Mouse (Mus musculus): Measurements from ENCODE around the gene Fhdc1.

Gene Fhdc1

DNA sequence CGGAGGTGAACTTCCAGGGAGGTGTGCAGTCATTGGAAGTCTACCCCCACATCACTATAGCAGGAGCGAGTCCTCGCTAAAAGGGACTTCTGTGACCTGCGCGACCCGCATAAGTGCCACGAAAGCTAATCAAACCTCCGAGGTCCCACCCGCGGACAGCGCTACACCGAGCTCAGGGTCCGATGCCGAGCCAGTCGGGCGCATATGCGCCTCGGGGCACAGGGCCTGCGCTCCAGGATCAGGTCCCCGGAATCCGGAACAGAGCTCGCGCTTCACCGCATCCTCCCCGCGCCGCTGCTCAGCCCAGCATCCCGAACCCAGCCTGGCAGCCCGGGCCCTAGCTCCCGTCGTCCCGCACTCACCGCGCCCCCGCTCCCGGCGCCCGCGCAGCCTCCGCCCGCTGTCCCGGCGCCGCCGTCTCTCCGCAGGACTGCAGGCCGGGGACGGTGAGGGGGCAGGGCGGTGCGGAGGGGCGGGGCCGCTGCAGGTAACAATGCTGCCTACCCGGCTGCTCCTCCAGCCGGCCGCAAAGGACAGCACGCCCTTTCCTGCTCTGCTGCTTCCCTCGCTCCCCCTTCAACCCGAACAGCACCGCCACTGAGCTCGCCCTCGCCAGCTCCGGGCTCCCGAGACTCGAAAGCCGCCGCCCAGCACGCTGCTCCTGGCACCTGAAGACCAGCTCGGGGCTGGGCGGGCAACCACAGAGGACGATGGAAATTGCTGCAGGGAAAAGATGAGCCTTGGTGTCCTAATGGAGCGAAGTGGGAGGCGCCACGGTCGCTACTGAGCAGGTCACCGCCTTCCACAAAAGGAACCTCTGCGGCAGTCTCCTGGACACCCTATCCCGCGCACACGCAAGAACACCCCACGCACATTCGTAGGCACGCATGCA is at the start of gene Fhdc1:
Gene Fhdc1, minus strand, starts transcription at position 424 of the 892 bp plus-strand sequence.
- DNase-seq (ENCODE audit: low read depth), result peak; percentile 69

DNA sequence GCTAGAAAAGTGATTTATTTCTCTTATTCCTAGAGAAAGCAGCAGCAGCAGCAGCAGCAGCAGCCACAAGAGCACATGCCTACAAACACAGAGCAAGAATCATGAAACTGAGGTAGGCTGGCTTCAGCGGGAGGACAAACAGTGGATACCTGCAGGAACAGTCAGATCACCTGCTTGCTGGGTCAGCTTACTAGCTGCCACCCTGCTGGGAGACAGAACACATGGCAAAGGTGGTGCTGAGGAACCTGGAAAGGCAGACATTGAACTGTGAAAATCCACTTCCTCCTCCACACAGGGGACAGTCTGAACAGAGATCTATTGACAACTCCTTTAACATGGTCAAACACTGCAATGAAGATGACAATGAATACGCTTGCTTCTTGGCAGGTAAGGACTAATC is 48.8 kb upstream of the Fhdc1 start:
- DNase-seq (ENCODE audit: low read depth), result no peak

DNA sequence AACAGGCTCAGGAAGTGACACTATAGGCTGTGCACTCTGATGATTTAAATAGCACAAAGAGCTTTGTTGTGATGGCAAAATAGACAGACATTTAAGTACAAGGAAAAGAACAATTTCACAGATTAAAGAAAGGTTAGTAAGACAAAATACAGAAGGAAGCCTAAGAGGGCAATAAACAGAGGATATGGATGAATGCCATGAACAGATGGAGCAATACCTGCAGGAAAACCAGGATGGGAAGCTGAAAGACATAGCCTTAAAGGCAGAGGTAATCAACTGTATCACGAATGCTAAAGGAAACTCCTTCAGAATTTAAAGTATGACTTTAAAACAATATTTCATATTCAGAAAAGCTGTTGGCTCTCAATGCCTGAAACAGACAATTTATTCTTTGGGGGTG is 44.7 kb upstream of the Fhdc1 start:
- DNase-seq (ENCODE audit: low read depth), result no peak

DNA sequence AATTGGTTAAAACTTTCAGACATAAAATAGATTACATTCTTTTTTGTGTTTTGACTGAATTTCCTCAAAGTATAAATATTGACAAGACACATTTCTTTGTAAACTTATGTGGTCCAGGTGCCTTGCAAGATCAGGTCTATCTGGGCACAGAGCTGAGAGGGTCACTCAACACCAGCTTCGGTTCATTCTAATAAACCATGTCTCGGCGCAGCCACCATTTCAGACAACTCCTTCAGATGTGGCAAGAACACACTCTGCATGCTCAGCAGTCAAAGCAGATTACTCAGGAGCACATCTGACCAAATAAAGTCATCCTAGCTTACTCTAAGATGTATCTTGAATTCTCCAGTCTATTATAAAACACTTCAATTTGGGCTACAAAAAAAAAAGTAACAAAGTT is 35.9 kb upstream of the Fhdc1 start:
- DNase-seq (ENCODE audit: low read depth), result no peak

DNA sequence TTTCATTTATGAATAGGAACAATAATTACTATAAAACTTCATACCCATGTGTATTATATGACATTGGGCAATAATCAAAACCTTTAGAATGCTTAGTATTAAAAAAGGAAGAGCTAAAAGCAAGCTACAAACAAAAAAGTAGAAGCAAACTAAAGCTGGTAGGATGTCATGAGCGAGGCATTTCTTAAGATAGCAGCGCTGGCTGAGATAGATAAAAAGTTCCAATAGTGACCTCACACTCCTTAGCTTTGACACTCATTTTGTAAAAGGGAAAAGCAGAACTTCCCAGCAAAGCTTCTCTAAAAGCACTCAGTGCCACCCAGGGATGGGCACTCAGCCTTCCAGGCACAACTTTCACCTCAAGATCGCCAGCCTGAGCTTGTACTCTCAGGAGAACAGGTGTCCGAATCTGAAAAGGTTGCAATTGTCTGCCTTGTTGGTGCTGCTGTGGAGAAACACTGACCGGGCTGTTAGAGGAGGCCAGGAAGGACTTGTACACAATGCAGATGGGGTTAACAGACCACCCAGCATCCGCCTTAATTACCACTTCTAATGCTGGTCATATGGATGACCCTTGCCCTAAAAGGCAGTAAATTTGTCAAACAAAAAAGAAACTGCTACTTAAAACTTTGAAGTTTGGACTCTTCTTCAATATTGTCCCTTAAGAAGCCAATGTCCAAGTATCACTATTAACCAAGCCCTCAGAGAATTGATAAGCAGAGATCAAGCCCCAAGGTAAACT is 32.7 kb upstream of the Fhdc1 start:
- DNase-seq (ENCODE audit: low read depth), result no peak

DNA sequence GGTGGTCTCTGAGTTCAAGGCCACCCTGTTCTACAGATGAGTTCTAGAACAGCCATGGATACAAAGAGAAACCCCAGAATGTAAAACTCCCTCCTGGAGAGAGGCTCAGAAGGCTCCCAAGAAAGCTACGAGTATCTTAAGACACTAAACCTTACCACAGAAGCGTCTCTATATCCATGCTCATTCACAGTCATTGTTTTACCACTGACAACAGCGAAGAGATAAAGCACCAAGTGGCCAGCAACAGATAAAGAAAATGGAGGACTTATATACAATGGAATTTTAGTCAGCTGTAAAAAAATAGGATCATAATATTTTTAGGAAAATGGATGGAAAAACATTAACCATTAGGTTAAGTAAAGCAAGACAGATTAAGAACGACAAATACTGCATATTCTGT is 25.0 kb upstream of the Fhdc1 start:
- DNase-seq (ENCODE audit: low read depth), result no peak

DNA sequence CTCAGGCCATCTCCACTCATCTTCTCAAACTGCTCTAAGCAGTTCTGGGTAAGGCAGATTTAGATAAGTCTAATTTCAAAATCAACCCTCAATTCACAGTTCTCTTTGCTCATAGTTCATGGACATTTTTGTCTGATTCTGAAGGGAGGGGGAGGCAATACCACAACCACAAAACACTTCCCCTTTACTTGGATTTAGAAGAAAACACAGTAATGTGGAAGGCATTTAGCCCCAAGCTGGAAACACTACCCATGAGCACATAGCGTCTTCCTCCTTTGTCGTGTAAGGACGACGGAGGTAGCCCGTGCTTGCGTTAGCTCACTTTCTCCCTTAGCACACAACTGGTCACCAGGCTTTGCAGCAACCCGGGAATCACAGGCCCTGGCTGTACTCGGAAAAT is 24.1 kb upstream of the Fhdc1 start:
- DNase-seq (ENCODE audit: low read depth), result no peak

DNA sequence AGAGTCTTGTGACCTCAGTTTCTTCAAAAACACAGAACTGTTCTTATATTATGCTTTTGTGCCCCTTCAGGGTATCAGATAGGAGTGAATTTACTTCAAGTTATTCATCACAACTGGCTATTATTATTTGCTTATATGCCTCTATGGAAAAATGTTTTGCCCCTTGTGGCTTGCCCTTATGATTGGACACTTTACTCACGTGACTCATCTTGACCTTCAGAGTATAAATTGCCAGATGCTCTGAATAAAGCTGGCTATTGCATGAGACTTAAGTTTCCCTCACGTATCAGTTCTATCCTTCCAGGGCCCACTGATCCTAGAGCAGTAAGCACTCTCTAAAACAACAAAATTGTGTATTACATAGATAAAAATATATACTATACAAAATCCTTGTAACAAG is 21.9 kb upstream of the Fhdc1 start:
- DNase-seq (ENCODE audit: low read depth), result no peak

DNA sequence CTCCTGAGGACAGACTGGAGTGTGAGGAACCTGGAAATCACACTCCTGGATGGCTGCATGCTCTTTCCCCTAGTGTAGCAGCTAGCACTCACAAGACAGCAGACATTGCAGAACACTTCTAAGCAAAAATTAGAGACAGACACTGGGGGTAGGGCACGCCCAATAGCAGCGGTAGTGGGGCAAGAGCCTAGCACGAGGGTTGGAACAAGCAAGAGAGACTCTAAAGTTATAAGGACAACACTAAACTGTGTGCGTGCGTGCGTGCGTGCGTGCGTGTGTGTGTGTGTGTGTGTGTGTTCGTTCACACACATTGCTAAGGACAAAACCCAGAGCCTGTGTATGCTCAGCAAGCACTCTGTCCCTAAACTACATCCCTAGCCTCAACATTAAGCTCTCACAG is 20.3 kb upstream of the Fhdc1 start:
- no peak for DNase-seq (ENCODE audit: low read depth)

DNA sequence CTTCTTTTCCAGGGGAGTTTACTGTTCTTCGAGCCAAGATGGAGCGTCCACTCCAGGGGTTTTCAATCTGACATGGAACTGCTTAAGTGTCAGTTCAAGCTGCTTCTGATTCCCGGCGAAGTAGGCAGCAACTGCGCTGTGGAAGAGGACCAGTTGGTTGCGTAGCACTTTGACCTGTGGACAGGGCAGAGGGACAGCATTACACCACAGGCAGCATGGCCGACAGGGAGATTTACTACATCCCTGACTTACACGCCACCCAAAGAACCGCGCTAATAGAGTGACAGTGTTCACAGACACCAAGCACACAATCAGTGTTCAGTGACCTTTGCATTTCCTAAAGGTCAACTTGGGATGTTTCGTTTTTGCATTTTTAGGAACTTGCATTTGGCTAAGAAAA is 17.5 kb upstream of the Fhdc1 start:
- DNase-seq (ENCODE audit: low read depth), result no peak

DNA sequence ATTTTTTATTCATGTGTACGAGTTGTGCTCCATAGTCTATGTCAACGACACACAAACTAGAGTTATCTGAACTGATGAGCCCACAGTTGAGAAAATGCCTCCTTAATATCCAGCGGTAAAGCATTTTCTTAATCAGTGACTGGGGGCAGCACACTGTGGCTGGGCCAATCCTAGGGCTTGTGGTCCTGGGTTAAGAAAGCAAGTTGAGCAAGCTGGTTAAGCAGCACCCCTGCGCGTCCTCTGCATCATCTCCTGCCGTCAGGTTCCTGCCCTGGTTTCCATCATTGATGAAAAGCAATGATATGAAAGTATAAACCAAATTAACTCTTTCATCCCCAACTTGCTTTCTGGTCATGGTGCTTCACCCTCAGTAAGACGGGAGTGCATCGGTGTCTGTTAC is 12.4 kb upstream of the Fhdc1 start:
- no peak for DNase-seq (ENCODE audit: low read depth)

DNA sequence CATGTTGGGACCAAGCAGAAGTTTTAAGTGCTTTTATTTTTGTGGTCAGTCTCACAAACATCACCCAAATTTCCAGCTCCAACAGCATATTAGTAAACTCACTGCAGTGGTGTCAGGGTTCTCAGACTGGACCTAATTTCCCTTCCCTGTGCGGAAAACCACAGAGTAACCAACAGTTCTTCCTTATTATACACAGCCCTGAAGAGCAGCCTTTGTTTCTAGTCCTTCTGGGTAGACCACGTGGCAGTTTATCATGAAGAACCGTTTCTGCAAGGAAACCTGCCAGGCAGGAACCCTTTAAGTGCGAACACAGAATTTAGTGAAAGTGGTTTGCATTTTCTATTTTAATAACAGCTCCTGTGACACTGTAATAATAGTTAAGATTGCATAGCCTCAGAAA is 11.9 kb upstream of the Fhdc1 start:
- DNase-seq (ENCODE audit: low read depth), result no peak

DNA sequence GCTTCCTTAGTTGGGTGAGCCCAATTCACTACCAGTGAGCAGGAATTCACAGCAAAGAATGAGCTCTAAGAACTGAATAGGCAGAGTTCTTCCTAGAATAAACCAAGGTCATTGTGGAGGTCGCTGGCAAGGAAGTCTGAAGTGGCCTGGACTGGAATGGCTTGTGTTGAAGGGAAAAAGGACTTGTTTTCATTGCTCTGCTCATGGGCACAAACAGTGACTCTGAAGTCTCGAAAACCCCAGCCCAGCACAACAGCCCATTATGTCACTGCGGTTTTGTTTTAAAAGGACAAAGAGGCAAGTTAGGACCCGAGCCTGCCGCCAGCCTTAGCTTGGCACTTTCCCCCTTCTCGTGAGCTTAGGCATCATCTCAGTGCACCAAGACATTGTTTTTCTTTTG is 8.5 kb upstream of the Fhdc1 start:
- no peak for DNase-seq (ENCODE audit: low read depth)

DNA sequence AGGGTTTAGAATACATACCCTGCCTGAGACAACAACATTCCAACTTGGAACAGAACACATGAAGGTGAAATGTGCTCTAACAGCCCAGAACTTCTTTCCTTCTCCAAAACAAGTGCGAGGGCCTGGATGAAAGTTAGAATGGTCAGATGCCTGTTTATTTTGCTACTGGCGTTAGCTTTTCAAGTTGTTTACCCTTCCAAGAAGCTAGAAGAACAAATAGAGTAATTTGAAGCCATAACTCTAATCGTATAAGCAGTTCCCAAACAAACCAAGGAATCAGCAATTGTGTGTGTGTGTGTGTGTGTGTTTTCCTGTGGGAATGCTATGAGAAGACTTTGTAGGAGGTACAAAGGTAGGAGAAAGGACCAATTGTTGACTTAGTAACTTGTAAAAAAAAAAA is 4.7 kb upstream of the Fhdc1 start:
- DNase-seq (ENCODE audit: low read depth), result no peak

DNA sequence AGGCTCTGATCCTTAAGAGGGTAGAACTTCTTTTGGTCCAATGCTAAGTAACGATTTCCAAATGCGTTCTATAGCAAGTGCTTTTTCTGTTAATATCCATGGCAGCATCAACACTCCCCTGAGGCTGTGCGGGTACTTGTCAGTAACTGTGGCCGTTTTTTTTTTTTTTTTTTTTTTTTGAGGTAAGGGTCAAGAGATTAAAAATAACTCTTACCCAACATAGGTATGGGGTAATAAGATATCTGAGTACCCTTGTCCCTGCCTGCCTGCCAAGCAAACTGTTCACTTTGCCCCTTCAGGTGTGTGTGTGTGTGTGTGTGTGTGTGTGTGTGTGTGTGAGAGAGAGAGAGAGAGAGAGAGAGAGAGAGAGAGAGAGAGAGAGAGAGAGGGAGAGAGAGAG is 4.1 kb upstream of the Fhdc1 start:
- DNase-seq (ENCODE audit: low read depth), result no peak

DNA sequence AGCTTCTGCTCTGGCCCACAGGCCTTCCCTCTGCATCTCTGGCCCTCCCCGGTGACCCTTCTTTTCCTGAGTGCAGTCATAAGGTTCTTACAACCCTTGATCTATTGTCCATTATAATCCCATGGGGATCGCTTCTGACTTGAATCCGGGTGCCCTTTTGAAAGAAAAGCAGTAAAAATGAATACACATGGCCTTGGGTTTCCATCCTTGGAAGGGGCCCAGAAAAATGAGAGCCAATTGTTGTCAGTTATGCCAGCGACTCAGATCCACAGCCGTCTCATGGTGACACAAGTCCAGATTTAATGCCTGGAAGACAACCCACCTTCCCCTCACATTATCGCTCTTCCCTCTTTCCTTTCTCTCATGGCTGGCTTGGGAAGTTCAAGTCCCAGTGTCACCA is 1.9 kb upstream of the Fhdc1 start:
- no peak for DNase-seq (ENCODE audit: low read depth)

DNA sequence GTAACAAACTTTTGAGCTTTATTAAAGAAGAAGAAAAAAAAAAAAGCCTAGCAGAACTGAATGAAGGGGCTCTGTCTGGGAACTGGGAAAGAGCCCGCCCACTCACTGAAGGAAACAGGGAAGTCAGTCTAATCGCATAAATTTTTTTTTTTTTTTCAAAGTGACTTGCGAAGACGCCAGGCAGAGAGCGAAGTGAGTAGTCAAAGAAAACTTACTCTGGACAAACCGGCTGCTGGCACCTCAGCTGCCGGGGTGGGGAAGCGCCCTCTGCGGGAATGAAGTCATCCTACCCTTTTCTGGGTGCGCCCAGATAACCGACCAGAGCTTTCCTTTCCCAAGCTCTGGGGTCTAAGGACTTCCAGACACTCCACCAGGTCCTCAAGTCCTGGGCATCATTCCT is 875 bp upstream of the Fhdc1 start:
- DNase-seq (ENCODE audit: low read depth), result peak; percentile 18

DNA sequence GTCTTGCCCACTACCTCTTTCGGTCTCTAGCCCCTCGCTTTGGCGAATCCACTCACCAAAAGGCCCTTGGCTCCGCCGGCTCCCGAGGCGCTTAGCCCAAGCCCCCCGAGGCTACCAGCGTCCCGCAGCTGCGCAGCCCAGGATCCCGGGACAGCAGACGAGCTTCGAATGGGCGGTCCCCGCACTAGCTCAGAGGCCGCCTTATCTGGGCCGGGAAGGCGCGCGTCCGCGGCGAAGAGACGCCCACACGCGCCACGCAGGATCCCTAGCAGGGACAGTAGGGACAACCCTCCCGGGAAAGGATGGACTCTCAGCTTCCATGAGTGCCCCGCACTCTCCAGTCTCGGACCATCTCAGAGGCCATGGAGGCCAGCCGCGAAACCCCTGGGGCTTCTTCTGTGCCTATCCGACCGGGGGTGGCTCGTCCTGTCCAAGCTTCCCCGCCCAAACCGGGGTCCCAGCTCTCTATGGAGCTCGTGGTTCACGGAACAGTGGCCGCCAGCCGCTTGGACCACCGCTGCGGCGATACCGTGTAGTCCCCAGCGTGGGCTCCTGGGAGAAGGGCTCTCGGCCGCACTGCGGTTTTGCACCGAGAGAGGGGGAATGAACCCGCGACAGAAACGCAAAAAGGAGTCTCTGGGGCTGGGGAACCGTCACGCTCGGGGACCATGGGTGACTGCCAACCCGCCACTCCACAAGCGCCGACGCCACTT is 780 bp downstream of the Fhdc1 start:
- DNase-seq (ENCODE audit: low read depth), result peak; percentile 41

DNA sequence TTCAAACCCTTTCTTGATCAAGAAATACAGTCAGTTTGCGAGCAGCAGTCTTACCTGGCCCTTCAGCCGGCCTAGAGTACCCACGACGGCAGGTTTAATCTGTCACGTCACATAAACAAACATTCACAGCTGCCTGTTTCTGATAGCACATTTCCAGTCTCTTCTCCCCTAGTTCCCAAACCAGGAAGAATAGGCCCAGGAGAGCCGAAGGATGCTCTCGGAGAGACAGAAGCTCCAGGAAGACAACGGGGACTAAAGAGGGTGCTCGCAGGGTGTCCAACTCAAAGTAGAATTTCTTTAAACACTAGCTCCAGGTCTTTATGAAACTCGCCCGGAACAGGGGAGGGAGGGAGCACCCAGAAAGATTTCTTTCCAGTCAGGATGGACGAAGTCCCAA is 1.3 kb downstream of the Fhdc1 start:
- DNase-seq (ENCODE audit: low read depth), result no peak

DNA sequence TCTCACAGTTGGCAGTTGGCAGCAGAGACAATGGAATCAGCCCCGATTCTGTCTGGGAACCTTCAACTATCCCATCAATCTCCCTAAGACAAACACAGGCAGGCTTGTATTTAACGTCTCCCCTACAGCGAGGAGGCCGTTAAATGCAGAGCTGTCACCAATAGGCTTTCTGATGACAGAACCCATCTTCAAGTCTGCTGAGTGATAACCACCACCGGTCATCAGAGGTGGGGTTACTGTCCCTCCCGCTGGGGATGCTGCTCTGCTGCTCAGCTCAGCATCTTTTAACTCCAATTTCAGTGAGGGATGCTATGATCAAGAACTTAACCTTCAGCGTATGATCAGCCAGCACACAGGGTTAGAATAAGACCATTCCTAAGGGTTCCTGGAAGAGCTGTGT is 2.0 kb downstream of the Fhdc1 start:
- DNase-seq (ENCODE audit: low read depth), result no peak

DNA sequence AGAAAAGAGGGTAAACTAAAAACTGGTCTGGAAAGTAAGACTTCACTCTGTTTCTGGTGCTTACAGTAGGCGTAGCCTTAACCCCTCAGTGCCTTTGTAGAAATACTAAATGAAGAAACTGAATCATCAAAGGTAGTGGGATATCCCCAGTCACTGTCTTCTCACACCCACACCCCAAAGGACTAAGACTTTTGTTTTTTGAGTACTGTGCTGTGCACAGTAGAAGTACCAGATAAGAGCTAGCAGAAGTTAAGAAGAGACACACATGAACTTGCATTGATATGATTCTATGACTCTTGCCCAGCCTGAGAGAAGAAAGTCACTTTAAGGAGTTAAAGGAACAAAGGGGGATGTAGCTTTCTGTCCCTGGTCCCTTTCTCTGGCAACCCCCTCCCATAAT is 2.7 kb downstream of the Fhdc1 start:
- peak; percentile 31 for DNase-seq (ENCODE audit: low read depth)

DNA sequence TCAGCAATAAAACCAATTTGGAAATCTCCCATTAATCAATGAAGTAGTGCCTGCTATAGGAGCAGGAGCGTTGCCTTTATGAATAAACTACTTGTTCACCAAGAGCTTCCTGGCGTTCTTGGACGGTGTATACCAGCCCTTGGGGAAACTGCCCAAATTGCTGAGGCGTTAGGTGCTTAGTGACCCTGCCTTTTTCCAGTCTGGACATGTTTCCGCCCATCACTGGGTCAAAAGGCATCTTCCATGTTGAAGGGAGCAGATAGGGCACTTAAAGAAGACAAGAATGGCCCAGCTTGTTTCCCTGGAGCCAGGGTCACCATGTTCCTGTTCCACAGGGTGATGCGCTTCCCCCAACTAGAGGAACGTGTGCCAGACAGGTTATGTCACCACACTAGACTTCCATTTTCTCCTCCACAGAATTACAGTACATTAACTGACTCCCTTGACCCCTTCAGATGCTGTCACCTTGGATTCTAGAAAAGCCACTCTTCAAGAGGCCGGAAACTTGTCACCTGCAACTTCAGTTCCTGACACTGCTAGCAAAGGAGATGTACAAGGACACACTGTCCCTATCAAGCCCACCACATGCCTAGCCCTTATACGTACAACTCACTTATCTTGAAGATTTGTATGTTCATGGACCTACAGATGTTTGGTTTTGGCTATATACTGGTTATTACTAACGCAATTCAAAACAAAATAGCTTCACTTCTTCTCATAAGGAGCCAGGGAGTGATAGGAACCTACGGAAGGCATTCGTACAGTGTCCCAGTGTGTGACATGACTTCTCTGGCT is 5.1 kb downstream of the Fhdc1 start:
- no peak for DNase-seq (ENCODE audit: low read depth)
